Mouse (Mus musculus) embryo, embryonic 11.5 days (tissue): Measurements from ENCODE around the gene Dlg1.
"Not testable (repeated sequence)": the region's sequence is repeated elsewhere in the genome, so short reads cannot be mapped to it uniquely, and the experiment has no call there.

Source experiments
- DNase-seq: peaks from one replicate; pipeline ENCODE4 v3.0.0-alpha.2; 2012; ENCODE audit warnings: low read depth, low spot score

Gene Dlg1

DNA sequence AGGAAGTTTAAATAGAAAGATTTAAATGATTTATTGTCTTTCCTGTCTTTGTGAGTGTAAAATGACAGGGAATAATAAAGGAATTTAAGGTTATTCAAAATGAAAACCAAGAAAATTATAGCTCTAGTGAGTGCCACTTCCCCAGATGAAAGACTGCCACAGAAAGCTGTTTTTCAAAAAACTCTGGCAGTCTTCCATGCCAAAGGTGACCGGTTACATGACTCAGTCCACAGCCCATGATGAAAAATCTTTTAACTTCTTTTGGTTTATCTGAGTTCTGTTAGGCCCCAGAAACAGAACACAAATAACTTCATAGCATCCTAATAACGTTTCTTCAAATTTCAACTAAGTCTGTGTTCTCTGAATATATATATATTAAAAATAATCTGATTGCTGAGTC, 7.7 kb upstream of the Dlg1 start:
- DNase-seq: no peak

- no peak for DNase-seq
Measured at GRCm38 (mm10) chr16:31657502-31657901, 5.7 kb upstream of the Dlg1 start.

GRCm38 (mm10) chr16:31658539-31659334, 4.5 kb upstream of the Dlg1 start:
- DNase-seq: no peak

DNA sequence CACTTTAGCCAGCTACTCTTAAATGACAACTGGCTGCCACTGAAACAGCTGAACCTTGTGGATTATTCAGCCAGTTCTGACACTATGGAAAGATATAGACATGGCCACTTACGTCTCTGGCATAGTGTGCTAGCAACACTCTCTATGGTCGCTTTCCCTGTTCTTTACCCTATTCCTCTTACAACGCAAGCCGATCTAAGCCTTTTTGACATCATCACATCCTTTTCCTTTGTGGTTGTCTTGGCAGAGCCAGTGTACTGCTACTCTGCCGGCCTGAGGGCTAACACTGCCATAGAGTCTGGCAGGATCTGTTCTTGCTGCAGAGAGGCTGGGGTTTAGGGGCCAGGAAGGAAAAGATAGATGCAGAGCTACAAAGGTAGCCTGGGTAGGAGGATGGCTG, 3.8 kb upstream of the Dlg1 start:
- no peak for DNase-seq

DNA sequence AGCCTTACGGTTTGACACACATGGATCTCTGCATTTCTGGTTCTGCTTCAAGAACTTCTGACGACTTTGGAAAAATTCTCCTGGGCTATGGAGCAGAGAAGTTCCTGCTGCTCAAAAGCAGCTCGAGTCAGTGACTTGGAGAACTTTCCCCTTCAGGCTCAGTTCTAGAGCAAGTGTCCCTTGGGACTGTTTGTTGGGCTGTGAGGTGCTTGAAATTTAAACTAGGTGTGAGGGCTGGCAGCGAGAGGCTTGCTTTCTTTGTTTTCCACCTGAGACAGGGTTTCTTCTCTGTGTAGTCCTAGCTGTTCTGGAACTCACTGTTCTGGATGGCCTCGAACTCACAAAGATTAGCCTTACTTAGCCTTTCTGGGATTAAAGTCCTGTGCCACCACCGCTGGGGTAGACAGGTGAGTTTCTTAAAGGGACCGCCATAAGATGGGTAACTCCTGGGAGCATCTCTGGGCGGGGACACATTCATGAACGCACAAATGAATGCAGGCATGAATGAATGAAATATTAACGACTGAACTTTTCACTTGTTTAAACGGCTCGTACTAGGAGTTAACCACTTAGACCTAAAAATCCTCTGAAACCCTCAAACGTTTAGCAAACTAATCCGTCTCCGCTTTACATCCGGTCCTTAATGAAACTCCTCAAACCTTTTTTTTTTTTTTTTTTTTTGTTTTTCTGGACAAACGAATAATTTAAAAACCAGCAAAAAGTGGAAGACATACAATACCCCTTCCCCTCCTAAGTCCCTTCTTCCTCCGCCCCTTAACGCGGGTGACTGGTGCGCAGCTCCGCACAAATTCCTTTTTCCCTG, 476 bp upstream of the Dlg1 start:
- DNase-seq: no peak

DNA sequence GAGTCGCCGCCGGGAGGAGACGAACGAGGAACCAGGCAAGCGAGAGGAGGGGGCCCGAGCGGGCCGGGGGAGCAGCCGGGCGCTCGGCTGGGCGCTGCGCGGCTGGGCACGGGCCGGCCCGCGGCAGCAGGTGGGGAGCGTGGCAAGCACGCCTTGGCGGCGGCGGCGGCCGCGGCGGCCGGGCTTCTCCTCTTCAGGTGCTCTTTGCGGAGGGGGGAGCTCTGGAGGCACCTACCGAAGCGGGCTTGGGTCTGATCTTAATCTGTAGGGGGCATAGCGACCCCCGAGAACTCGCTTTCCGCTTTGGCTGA, 999 bp downstream of the Dlg1 start:
- no peak for DNase-seq

- DNase-seq: no peak
Measured at GRCm38 (mm10) chr16:31672202-31672601, 9.0 kb downstream of the Dlg1 start.

GRCm38 (mm10) chr16:31677463-31677862, 14.2 kb downstream of the Dlg1 start:
- DNase-seq: no peak

DNA sequence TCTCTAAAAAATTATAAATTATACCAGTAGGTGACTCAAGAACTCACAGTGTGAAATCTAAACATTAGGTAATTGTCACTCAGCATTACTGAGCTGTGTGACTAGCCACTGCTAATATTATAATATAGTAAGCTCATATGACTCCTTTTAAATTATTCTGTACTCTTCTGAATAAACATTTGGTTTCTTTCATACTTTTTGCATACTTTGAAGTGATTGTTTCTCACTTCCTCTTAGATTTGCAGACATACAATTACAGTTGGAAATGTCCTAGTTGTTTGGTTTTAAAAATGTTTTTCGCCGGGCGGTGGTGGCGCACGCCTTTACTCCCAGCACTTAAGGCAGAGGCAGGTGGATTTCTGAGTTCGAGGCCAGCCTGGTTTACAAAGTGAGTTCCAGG, 19.0 kb downstream of the Dlg1 start:
- DNase-seq: no peak

GRCm38 (mm10) chr16:31683670-31684430, 20.6 kb downstream of the Dlg1 start:
- DNase-seq: no peak

- no peak for DNase-seq
Measured at GRCm38 (mm10) chr16:31684771-31685170, 21.5 kb downstream of the Dlg1 start.

- DNase-seq: no peak
Measured at GRCm38 (mm10) chr16:31687766-31688165, 24.5 kb downstream of the Dlg1 start.

DNA sequence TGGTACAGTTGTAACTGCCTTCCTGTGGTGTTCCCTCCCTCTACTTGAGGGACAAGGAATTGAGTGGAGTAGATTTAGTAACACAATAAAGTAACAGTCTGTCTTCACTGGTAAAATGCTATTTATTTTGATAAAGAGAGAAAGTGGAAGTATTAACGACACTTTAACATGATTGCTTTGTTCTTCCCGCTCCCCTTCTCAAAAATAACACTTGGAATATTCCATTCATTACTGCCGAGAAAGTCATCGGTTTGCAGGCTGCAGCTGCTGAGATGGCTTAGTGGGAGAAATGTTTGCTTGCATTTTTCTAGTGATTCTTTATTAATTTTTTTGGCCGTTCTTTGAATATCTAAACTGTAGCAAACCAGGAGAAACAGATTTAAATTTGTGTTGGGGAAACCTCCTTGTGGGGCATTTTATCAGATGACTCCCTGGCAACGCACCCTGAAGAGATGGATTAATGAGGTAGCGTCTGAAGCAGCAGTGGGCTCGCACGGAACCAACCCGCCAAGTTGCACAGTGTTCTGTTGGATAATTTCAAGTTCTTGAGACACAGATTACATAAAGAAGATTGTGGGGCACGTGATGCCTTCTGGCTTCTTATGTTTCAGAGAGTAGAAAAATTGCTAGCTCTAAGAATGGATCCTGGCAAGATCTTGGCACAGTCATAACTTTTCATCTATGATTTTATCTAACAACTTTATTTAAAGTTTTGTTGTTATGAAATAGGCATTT, 32.2 kb downstream of the Dlg1 start:
- no peak for DNase-seq

GRCm38 (mm10) chr16:31696367-31696766, 33.1 kb downstream of the Dlg1 start:
- DNase-seq: no peak

DNA sequence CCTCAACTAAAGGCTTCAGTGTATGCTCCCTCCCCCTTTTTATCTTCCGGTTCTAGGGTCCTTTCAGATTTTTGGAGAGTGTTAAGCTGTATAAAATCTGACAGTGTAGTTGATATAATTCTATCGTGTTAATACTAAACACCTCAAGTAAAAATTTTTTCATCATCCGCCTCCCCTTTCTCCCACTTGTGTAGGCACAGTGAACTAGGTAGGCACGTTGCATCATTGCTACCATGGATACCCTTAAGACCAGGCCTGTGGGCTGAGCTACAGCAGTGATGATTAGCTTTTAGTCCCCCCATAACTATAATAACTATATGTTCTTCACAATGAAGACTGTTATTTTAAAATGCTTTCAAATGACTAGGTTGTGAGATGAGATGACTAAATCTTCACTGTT, 34.1 kb downstream of the Dlg1 start:
- DNase-seq: no peak

- no peak for DNase-seq
Measured at GRCm38 (mm10) chr16:31705213-31705612, 42.0 kb downstream of the Dlg1 start.

DNA sequence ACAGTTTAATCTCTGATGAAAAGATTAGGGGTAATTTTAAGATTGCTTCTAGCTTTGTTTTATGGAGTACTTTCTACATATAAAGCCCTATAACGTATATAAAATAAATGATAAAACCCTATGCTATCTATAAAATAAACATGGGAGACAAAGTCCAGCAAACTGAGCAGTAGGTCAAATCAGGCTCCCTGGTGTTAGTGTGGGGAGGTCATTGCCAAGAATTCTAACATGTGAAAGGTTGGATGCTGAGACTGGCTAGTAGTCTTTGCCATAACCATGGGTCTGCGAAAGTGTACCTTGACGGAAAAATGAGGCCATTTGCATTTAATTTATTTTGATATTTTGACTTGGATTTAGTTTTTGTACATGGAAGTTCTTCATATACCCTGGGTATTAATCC, 42.7 kb downstream of the Dlg1 start:
- DNase-seq: no peak

DNA sequence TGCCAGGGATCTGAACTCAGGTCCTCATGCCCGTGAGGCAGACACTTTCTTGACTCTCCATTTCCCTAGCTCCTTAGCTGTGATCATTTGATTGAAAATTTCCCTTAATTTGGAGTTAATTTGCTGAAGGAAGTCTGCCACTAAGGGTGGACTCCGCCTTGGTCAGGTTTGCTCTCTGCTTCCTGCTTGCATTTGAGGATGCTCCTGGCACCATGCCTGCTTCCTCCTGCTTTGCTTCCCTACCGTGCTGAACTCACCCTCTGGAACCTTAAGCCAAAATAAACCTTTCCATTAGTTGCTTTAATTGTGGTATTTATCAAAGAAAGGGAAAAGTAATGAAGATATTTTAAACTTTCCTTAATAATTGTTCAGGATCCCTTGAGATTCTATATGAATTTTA, 44.1 kb downstream of the Dlg1 start:
- no peak for DNase-seq

GRCm38 (mm10) chr16:31722991-31723390, 59.7 kb downstream of the Dlg1 start:
- DNase-seq: no peak

DNA sequence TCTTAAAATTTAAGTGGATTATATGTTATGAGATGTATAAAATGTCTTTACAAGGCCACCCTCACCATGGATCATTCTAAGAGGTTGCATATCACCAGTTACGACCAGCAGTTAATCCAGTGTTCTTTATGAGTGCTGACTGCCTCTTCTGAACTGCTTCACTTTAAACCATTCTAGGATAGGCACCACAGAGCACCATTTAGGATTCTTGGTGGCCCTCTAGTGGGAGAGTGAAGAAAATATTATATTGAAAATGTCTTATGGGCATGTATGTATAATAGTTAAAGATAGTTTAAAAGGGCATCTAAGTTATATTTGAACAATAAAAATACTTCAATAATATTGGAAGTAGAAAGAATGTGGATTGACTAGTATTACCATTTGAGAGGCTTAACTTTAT, 60.9 kb downstream of the Dlg1 start:
- DNase-seq: peak; percentile 40

- no peak for DNase-seq
Measured at GRCm38 (mm10) chr16:31724818-31725217, 61.6 kb downstream of the Dlg1 start.

DNA sequence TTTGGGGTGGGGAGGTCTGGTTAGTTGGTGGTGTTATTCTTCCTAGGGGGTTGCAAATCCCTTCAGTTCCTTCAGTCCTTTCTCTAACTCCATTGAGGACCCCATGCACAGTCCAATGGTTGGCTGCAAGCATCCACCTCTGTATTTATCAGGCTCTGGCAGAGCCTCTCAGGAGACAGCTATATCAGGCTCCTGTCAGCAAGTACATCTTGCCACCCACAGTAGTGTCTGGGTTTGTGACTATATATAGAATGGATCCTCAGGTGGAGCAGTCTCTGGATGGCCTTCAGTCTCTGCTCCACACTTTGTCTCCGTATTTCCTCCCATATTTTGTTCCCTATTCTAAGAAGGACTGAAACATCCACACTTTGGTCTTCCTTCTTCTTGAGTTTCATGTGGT, 67.7 kb downstream of the Dlg1 start:
- DNase-seq: not testable (repeated sequence)
